Comparison of ENCODE assay signal across 27 mouse cellular contexts in genomic region chr10:130340050-130340449, GRCm38 (mm10). TPM values are rescaled to one million over a fixed set of nuclear protein-coding genes. Genes with fewer than 3 reads are reported as not detected.
"Had no signal": no experiment of that assay in that cellular context is flagged by ENCODE, and none has a peak within 500 bp of the region (broad histone marks: within the 10 kb centered on the region; RNA-seq: fewer than 3 reads in every experiment).

No protein-coding gene starts in this region.

RNA-seq across cellular contexts. Expression of gene Tespa1, which starts 17.4 kb away (rescaled TPM):
- total RNA-seq: hindbrain, postnatal 0 days had no signal
- polyA plus RNA-seq: heart, embryonic 14.5 days; heart, postnatal 0 days; hindbrain, embryonic 10.5 days; hindbrain, embryonic 12.5 days; hindbrain, embryonic 13.5 days; hindbrain, embryonic 14.5 days; hindbrain, postnatal 0 days; kidney, embryonic 14.5 days had no signal

RNA-seq across cellular contexts. Expression of gene Vmn2r84, which starts 54.1 kb away (rescaled TPM):
- total RNA-seq: heart, postnatal 10 days; heart, postnatal 14 days; heart, postnatal 25 days; heart, postnatal 36 days; heart, postnatal 4 days had no signal
- polyA plus RNA-seq: heart, embryonic 10.5 days; heart, embryonic 12.5 days; heart, embryonic 13.5 days; heart, embryonic 14.5 days; heart, embryonic 15.5 days; heart, postnatal 0 days; hindbrain, embryonic 10.5 days; hindbrain, embryonic 11.5 days; hindbrain, embryonic 12.5 days; hindbrain, embryonic 13.5 days; intestine, embryonic 14.5 days; intestine, embryonic 15.5 days; intestine, embryonic 16.5 days; intestine, postnatal 0 days; kidney, adult 2 months; kidney, embryonic 14.5 days; kidney, embryonic 15.5 days; kidney, embryonic 16.5 days; kidney, postnatal 0 days; large intestine, adult 2 months had no signal
